Mouse (Mus musculus) bone marrow, adult 2 months (tissue): ENCODE measurements around the gene Hmx2.

Experiments
- CTCF ChIP-seq: fragments of 200-500 bp; IDR thresholded peaks from 2 replicates; pipeline ENCODE4 v1.5.1; 2011; ENCODE audit warnings: low read length, control low read depth; ENCODE audit not compliant: control insufficient read depth, insufficient read depth
- POLR2A ChIP-seq: fragments of 200-500 bp; IDR thresholded peaks from 2 replicates; pipeline ENCODE4 v1.6.1; 2011; ENCODE audit warnings: low read depth, mild to moderate bottlenecking, control low read depth, low read length, borderline replicate concordance; ENCODE audit not compliant: control insufficient read depth

DNA sequence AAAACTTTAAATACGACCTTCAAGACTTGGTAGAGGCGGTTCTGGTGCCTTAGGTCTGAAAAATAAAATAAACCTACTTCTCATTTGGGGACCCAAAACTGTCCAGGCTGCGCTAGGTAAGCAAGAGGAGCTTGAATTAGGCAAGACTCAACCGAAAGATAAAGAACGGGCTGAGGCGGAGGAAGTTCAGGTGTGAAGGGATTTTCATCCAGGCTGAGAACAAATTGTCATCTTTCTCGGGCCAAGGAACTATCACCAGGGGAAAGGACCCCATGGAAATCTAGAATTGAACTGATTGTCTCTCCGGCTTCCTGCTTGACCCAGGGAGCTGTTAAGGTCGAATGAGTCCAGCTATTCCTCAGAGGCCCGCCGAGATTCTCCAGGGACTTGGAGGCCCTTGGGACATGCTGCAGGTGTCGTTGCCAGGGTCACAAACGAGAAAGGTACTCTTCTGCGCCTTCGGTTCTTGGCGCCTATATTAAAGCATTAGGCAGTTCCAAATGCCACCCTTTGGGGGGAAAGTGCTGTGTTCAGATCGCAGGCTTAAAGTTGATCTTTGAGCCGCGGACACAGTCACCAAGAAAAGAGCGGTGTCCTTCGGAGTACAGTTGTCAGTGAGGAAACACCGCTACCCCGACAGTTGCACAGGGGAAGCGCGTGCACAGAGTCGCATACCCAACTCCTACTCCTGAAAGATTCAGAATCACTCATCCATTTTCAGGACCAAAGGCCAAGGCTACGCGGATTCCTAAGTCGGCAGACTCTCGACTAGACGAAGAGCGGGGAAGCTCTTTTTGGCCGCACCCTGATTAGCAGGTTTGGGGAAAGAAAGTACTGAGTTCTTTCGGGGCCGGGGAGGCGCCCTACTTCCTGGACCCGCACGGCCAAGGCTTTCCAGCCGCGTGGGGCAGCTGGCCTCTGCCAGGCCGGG, 7.1 kb upstream of the Hmx2 start:
- TF ChIP-seq POLR2A (no peak), CTCF (no peak)
